Mouse (Mus musculus): ENCODE data around the gene Pdc.
"Not testable (repeated sequence)": the region's sequence is repeated elsewhere in the genome, so short reads cannot be mapped to it uniquely, and the experiment has no call there.

The Pdc gene

GRCm38 (mm10) chr1:150319205-150319604 lies at the start of gene Pdc:
Pdc (plus strand) TSS chr1:150319417.
- no peak for DNase-seq (ENCODE audit: extremely low read depth, insufficient read length, low spot score)

DNA sequence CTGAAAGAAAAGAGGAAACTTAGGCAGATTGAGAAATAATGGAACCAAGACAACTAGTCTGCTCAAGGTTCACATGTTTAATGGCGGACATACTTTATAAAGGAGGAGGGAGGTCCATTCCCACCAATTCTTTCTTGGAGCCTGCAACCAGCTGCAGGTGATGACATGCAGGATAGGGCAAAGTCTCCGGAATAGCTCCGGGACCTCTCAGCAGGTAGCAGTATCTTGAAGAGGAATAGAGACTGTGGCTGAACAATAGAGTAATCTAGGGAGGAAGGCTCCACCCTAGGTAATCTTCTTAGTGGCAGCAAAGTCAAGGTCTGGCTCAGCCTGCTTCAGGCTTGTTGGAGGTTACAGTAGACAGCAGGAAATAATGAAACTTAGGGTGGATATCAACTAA lies 25.2 kb upstream of the Pdc start:
- DNase-seq (ENCODE audit: extremely low read depth, insufficient read length, low spot score) = not testable (repeated sequence)

DNA sequence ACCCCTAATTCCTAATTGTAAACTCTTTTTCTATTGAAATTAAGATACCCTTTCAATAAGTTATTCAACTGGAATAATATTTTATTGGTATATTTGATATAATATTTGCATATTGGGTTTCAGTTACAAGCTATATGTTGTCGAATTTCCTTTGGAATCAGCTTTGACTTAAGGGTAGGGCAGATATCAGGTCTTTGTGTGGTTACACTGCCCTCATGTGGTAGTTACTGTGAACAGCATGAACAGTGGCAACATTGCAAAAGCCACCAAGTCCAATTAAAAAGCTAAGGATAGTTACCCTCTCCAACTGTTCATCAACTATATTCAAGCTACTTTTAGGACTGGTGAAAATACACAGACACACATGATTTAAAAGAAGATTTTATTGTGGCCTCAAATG lies 11.6 kb upstream of the Pdc start:
- no peak for DNase-seq (ENCODE audit: extremely low read depth, insufficient read length, low spot score)

GRCm38 (mm10) chr1:150335111-150335510 lies 15.9 kb downstream of the Pdc start:
- no peak for DNase-seq (ENCODE audit: extremely low read depth, insufficient read length, low spot score)

- no peak for DNase-seq (ENCODE audit: extremely low read depth, insufficient read length, low spot score)
These were observed 41.6 kb downstream of the Pdc start for GRCm38 (mm10) chr1:150360864-150361263.

DNA sequence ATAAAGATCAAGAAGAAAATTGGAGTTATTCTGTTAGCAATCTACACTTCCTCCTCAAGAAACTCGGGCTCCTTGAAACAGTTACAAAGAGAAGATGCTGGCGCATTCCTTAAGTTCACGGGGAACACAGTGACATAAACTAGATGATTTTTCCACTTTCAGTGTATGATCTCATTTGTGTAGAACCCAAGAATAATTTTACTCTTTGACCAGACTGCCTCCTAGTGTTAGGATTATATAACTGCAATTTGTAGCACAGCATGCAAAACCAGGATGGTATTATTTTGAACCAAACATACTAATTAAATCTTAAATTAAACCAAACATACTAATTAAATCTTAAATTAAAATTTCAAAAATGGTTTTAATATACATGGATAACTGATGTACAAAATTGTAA lies 53.7 kb downstream of the Pdc start:
- DNase-seq (ENCODE audit: extremely low read depth, insufficient read length, low spot score) = no peak

DNA sequence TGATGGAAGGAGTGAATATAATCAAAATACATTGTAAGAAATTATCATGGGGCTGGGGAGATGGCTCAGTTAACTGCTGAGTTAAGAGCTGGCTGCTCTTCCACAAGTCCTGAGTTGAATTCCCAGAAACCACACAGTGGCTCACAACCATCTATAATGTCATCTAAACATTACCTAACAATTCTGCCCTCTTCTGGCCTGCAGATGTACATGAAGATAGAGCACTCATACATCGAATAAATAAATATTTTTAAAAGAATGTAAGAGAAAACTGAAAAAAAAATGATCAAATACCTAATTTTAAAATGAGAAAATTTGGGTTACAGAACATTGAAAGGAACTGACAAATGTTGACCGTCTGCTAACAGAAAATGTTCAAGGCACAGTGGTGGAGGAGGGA lies 55.0 kb downstream of the Pdc start:
- no peak for DNase-seq (ENCODE audit: extremely low read depth, insufficient read length, low spot score)
